Mouse (Mus musculus) B cell, adult 67 days (primary cell): ENCODE measurements around the gene Ndrg2. TPM values are rescaled to one million over a fixed set of nuclear protein-coding genes. Genes with fewer than 3 reads are reported as not detected.

ENCODE experiments used
- total RNA-seq, 2 experiments: library from RNA; stranded (reverse); gene quantifications; 4 replicates each; pipeline ENCODE4 v1.2.4; 2023

The Ndrg2 gene
- not detected for total RNA-seq

GRCm38 (mm10) chr14:51913960-51914762 lies at the start of gene Ndrg2:
Gene Ndrg2, minus strand, starts transcription at chr14:51914158.

GRCm38 (mm10) chr14:51922571-51922865 lies 8.6 kb upstream of the Ndrg2 start, which contains the start of gene Rnase13:
Gene Rnase13, minus strand, starts transcription at chr14:51922773.

GRCm38 (mm10) chr14:51918125-51918524 lies 4.2 kb upstream of the Ndrg2 start, which contains the start of gene Tppp2:
Gene Tppp2, plus strand, starts transcription at chr14:51918425.

DNA sequence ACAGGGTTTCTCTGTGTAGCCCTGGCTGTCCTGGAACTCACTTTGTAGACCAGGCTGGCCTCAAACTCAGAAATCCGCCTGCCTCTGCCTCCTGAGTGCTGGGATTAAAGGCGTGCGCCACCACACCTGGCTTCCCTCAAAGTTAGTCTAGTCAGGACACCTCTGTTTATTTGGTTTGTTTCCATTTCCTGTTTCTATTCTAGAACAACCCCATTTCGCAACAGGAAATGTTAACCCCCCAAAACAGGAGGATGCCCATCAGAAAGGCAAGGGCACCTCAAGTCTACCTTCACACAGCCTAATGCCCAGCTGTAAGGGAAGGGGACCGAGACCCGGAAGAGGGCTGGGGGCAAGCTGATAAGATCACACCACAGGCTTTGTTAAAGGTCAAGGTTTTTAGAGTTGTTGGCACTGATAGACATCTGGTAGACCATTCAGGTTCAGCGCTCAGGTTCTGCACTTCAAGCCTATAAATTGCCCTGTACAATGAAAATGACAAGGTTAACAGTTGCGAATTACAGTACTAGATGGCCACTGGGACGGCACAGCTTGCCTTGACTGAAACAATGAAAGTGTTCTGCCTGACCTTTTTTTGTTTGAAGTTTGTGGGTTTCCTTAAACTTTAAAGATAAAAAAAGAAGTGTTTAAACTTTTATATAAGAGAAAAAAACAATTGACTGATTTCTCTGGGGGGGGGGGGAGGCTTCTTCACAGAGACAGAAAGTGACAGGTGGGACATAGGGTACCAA lies 21.6 kb downstream of the Ndrg2 start, which contains the start of gene Slc39a2:
Slc39a2 (plus strand) TSS at position 699 of the 749 bp plus-strand sequence.

DNA sequence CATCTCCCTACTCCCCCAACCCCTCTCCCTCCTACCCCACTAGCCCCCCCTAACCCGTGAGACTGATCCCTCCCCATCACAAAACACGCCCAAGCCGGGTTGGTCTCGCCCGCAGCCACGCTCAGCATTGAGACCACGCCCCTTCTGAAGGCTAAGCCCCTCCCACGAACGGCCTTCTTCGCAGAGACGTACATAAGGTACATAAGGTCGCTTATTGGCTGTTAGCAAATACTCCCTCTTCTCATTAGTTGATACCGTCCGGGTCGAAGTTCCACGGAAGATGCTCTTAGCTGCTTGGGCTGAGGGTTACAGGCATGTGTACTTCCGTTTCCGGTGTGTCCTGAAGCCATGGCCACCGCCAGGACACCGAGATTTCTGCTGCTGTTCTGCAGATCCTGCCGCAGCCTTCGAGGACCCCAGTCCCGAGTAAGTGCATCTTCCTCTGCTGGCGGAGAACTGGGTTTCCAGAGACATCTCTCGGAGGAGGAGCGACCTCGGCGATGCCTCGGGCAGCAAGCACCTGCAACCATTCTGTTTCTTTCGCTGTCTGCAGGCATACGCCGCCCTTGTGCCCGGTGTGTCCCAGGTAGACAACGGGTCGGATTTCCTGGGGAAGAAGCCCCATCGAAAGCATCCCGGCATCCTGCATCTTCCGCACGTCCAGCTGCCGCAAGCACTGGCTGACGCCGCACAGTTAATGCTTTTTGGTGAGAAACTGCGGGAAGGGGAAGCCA lies 29.2 kb downstream of the Ndrg2 start, which contains the start of gene Mettl17:
Mettl17 (plus strand) TSS at position 245 of the 734 bp plus-strand sequence.

Other genes with a start within 250 kb of the Ndrg2 start
- not detected for gene Gm17079, start 218.7 kb downstream of the Ndrg2 start, total RNA-seq
- gene Gm5800, start 197.0 kb downstream of the Ndrg2 start, total RNA-seq, result not detected
- gene Ang4, start 140.6 kb downstream of the Ndrg2 start, total RNA-seq, result not detected
- not detected for gene AY358078, start 114.1 kb downstream of the Ndrg2 start, total RNA-seq
- not detected for gene Ear6, start 60.5 kb downstream of the Ndrg2 start, total RNA-seq
- gene Mettl17, start 29.3 kb downstream of the Ndrg2 start, total RNA-seq, result 10 to 100 TPM; 54.9 to 75.6 TPM
- gene Slc39a2, start 21.3 kb downstream of the Ndrg2 start, total RNA-seq, result 1 to 10 TPM in 1 of 2 experiments, under 1 TPM in 1; 0.92 to 1.5 TPM
- gene Tppp2, start 4.3 kb upstream of the Ndrg2 start, total RNA-seq, result not detected
- gene Rnase13, start 8.6 kb upstream of the Ndrg2 start, total RNA-seq, result not detected
- under 1 TPM; 0.74 to 0.93 TPM for gene Arhgef40, start 70.6 kb upstream of the Ndrg2 start, total RNA-seq
- 1 to 10 TPM in 1 of 2 experiments, not detected in 1; 1.4 TPM for gene Tmem253, start 101.5 kb upstream of the Ndrg2 start, total RNA-seq
- 10 to 100 TPM; 10.5 to 15.3 TPM for gene Zfp219, start 106.6 kb upstream of the Ndrg2 start, total RNA-seq
- gene Olfr221, start 128.3 kb upstream of the Ndrg2 start, total RNA-seq, result not detected
- gene Hnrnpc, start 189.9 kb upstream of the Ndrg2 start, total RNA-seq, result 100 to 1,000 TPM; 383 to 402 TPM
- 10 to 100 TPM; 43.9 to 52.4 TPM for gene Rpgrip1, start 196.5 kb upstream of the Ndrg2 start, total RNA-seq